8 mouse cellular contexts compared by ENCODE assay signal in genomic region chr5:25759460-25760409, GRCm38 (mm10). TPM values are rescaled to one million over a fixed set of nuclear protein-coding genes. Genes with fewer than 3 reads are reported as not detected.
DNase-seq lines count a peak whose midpoint lies in the region; ATAC-seq lines count a peak whose summit lies in the region.

Actr3b (plus strand) TSS chr5:25759997.

- no peak within 1 kb of the TSS for H3K27ac ChIP-seq in embryonic facial prominence, embryonic 11.5 days (replicated peaks; ENCODE audit: low read depth, low read length)
- peak within 1 kb of the TSS; percentile 72; the same call in 1 of the 2 replicates for H3K27ac ChIP-seq in limb, embryonic 10.5 days
- H3K27ac ChIP-seq in midbrain, embryonic 12.5 days (replicated peaks) = no peak within 1 kb of the TSS

- peak; percentile 90 for ATAC-seq in embryonic facial prominence, embryonic 11.5 days (replicated peaks; ENCODE audit: insufficient number of reproducible peaks, low FRiP score, low TSS enrichment, low read depth)
- peak; percentile 98 for ATAC-seq in midbrain, embryonic 12.5 days (ENCODE audit: low FRiP score, low read depth)

- H3K9ac ChIP-seq in embryonic facial prominence, embryonic 11.5 days (replicated peaks; ENCODE audit: low read length) = peak within 1 kb of the TSS; percentile 64
- peak within 1 kb of the TSS; percentile 76 for H3K9ac ChIP-seq in midbrain, embryonic 12.5 days (replicated peaks)

- peak; percentile 89 for DNase-seq in adrenal gland, postnatal 25 days
- DNase-seq in embryonic facial prominence, embryonic 11.5 days (ENCODE audit: low spot score) = peak; percentile 87
- peak; percentile 91 to 94 for DNase-seq in heart, adult 18-20 months
- DNase-seq in kidney, adult 18-20 months = peak; percentile 79
- DNase-seq in limb, embryonic 10.5 days (ENCODE audit: low spot score) = peak; percentile 88
- DNase-seq in skeletal muscle tissue, adult 2 months (ENCODE audit: low read depth, low spot score) = peak; percentile 81
- no peak for DNase-seq in adipocyte (ENCODE audit: low spot score)

- H3K4me2 ChIP-seq in embryonic facial prominence, embryonic 11.5 days (ENCODE audit: low read depth, low read length) = peak within 1 kb of the TSS; percentile 93
- H3K4me2 ChIP-seq in midbrain, embryonic 12.5 days (replicated peaks) = peak within 1 kb of the TSS; percentile 91

- no peaks in the 10 kb centered on the region for H3K36me3 ChIP-seq in embryonic facial prominence, embryonic 11.5 days (replicated peaks; ENCODE audit: control insufficient read depth, insufficient read depth, low read depth, low read length)
- H3K36me3 ChIP-seq in limb, embryonic 10.5 days = no peaks in the 10 kb centered on the region
- H3K36me3 ChIP-seq in midbrain, embryonic 12.5 days = no peaks in the 10 kb centered on the region

- peak within 1 kb of the TSS; percentile 75 for H3K4me3 ChIP-seq in embryonic facial prominence, embryonic 11.5 days (ENCODE audit: low read depth, low read length)
- H3K4me3 ChIP-seq in limb, embryonic 10.5 days = peak within 1 kb of the TSS; percentile 89
- peak within 1 kb of the TSS; percentile 82 for H3K4me3 ChIP-seq in midbrain, embryonic 12.5 days

- H3K9me3 ChIP-seq in embryonic facial prominence, embryonic 11.5 days (replicated peaks; ENCODE audit: control insufficient read depth, low read length) = no peaks in the 10 kb centered on the region
- no peaks in the 10 kb centered on the region for H3K9me3 ChIP-seq in limb, embryonic 10.5 days (replicated peaks)
- H3K9me3 ChIP-seq in midbrain, embryonic 12.5 days = no peaks in the 10 kb centered on the region

- H3K4me1 ChIP-seq in embryonic facial prominence, embryonic 11.5 days (ENCODE audit: control insufficient read depth, insufficient read depth, low read length) = no peaks in the 10 kb centered on the region
- H3K4me1 ChIP-seq in limb, embryonic 10.5 days = peaks cover 9% of the 10 kb centered on the region; the same call in 1 of the 2 replicates
- H3K4me1 ChIP-seq in midbrain, embryonic 12.5 days = peaks cover 13% of the 10 kb centered on the region

- H3K27me3 ChIP-seq in embryonic facial prominence, embryonic 11.5 days (ENCODE audit: control insufficient read depth, insufficient read depth, low read length) = no peaks in the 10 kb centered on the region
- H3K27me3 ChIP-seq in limb, embryonic 10.5 days (ENCODE audit: low read depth, poor library complexity, severe bottlenecking) = peaks cover 12% of the 10 kb centered on the region; the same call in 1 of the 2 replicates
- peaks cover 12% of the 10 kb centered on the region for H3K27me3 ChIP-seq in midbrain, embryonic 12.5 days

- 3% methylated on average over 45 of the region's 45 CpGs for WGBS in embryonic facial prominence, embryonic 11.5 days
- WGBS in limb, embryonic 10.5 days = 3% methylated on average over 45 of the region's 45 CpGs
- WGBS in midbrain, embryonic 12.5 days = 4% methylated on average over 43 of the region's 45 CpGs

RNA-seq across cellular contexts. Expression of gene Actr3b, which starts in this region (rescaled TPM):
- 6.1 and 9.6 TPM in 2 replicates for total RNA-seq in adrenal gland, postnatal 25 days (2021)
- polyA plus RNA-seq in embryonic facial prominence, embryonic 11.5 days (2014; fragmentation: Nextera tagmentation; extraction: Ambion mirVana) = 5.8 and 7.4 TPM in 2 replicates
- 10 to 100 TPM; 41.9 to 47.6 TPM for total RNA-seq in heart, adult 18-20 months (2021)
- polyA plus RNA-seq in limb, embryonic 10.5 days (2016; fragmentation: Nextera tagmentation; extraction: Ambion mirVana) = 2.8 and 3.4 TPM in 2 replicates
- polyA plus RNA-seq in midbrain, embryonic 12.5 days (2016; fragmentation: Nextera tagmentation; extraction: Ambion mirVana) = 7.7 and 7.9 TPM in 2 replicates
